Mouse (Mus musculus): ENCODE results near the gene Mfsd2a.

DNA sequence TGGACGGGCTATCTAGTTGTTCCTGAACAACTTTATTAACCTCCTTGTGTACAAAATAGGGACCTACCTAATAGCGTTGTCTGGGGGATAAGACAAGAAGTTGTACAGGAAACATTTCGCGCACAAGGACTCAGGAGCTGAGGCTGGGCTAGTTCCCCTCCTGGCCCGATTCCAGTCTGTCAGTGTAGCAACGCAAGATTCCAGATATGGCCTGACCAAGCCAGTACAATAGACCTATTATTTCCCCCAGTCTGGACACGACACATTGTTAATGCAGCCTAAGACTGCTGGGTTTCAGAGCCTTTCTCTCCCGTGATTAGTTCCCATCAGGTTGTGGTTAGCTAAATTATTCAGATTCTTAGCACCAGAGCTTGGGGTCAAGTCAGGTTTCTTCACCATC is 1.8 kb upstream of the Mfsd2a start:
- no peak for TF ChIP-seq REST (IDR thresholded peaks at IDR 0.05; ENCODE audit: insufficient read depth, insufficient read length)
- TF ChIP-seq MAX (IDR thresholded peaks at IDR 0.05; ENCODE audit: low read depth) = no peak
- TF ChIP-seq POLR2A (IDR thresholded peaks at IDR 0.05; ENCODE audit: insufficient read length, low read depth) = no peak

Measured in myocyte (in vitro differentiated cells).